Mouse (Mus musculus): Measurements from ENCODE around the gene Dscam. TPM values are rescaled to one million over a fixed set of nuclear protein-coding genes. Genes with fewer than 3 reads are reported as not detected.

Dscam gene
- polyA plus RNA-seq, 1 experiment from 2014 or later = not detected

GRCm38 (mm10) chr16:96720666-96721065 is 449.9 kb downstream of the Dscam start:
- no peak for ATAC-seq (ENCODE audit: insufficient number of reproducible peaks, low FRiP score)
- H3K9ac ChIP-seq = no peak overlapping the region
- 73% methylated on average over 5 of the region's 5 CpGs for WGBS
- H3K36me3 ChIP-seq = no peaks in the 10 kb centered on the region
- no peaks in the 10 kb centered on the region for H3K9me3 ChIP-seq (replicated peaks)
- no peaks in the 10 kb centered on the region for H3K4me1 ChIP-seq (replicated peaks)
- H3K4me2 ChIP-seq = no peak overlapping the region
- no peak overlapping the region for H3K27ac ChIP-seq (ENCODE audit: poor library complexity, severe bottlenecking)
- H3K27me3 ChIP-seq (replicated peaks) = no peaks in the 10 kb centered on the region
- H3K4me3 ChIP-seq = no peak overlapping the region

- Histone ChIP-seq H3K27me3 (replicated peaks) (no peaks in the 10 kb centered on the region), H3K9ac (no peak overlapping the region), H3K36me3 (no peaks in the 10 kb centered on the region), H3K9me3 (replicated peaks) (no peaks in the 10 kb centered on the region), H3K4me2 (no peak overlapping the region), H3K4me3 (no peak overlapping the region), H3K27ac (ENCODE audit: poor library complexity, severe bottlenecking) (no peak overlapping the region), H3K4me1 (replicated peaks) (no peaks in the 10 kb centered on the region)
- WGBS = 0% methylated on average over 2 of the region's 2 CpGs
- ATAC-seq (ENCODE audit: insufficient number of reproducible peaks, low FRiP score) = no peak
Measured at GRCm38 (mm10) chr16:96718221-96718620, 452.3 kb downstream of the Dscam start.

- Histone ChIP-seq H3K9ac (no peak overlapping the region), H3K4me2 (no peak overlapping the region), H3K36me3 (no peaks in the 10 kb centered on the region), H3K4me1 (replicated peaks) (no peaks in the 10 kb centered on the region), H3K4me3 (no peak overlapping the region), H3K27me3 (replicated peaks) (no peaks in the 10 kb centered on the region), H3K27ac (ENCODE audit: poor library complexity, severe bottlenecking) (no peak overlapping the region), H3K9me3 (replicated peaks) (no peaks in the 10 kb centered on the region)
- no peak for ATAC-seq (ENCODE audit: insufficient number of reproducible peaks, low FRiP score)
- WGBS = 87% methylated on average over 2 of the region's 2 CpGs
Measured at GRCm38 (mm10) chr16:96716633-96717032, 453.9 kb downstream of the Dscam start.

GRCm38 (mm10) chr16:96711935-96712334 is 458.6 kb downstream of the Dscam start:
- Histone ChIP-seq H3K4me2 (no peak overlapping the region), H3K4me1 (replicated peaks) (no peaks in the 10 kb centered on the region), H3K36me3 (no peaks in the 10 kb centered on the region), H3K4me3 (no peak overlapping the region), H3K9ac (no peak overlapping the region), H3K27me3 (replicated peaks) (no peaks in the 10 kb centered on the region), H3K27ac (ENCODE audit: poor library complexity, severe bottlenecking) (no peak overlapping the region), H3K9me3 (replicated peaks) (no peaks in the 10 kb centered on the region)
- ATAC-seq (ENCODE audit: insufficient number of reproducible peaks, low FRiP score) = no peak
- WGBS = 34% methylated on average over 4 of the region's 4 CpGs

- peaks cover 3% of the 10 kb centered on the region; the same call in 1 of the 2 replicates for H3K4me1 ChIP-seq (replicated peaks)
Measured at GRCm38 (mm10) chr16:96700551-96700950, 470.0 kb downstream of the Dscam start.

GRCm38 (mm10) chr16:96695882-96696281 is 474.7 kb downstream of the Dscam start:
- no peak overlapping the region for H3K4me3 ChIP-seq
- H3K9me3 ChIP-seq (replicated peaks) = no peaks in the 10 kb centered on the region
- no peak overlapping the region for H3K9ac ChIP-seq
- WGBS = 70% methylated on average over 4 of the region's 4 CpGs
- ATAC-seq (ENCODE audit: insufficient number of reproducible peaks, low FRiP score) = no peak
- no peaks in the 10 kb centered on the region for H3K27me3 ChIP-seq (replicated peaks)
- H3K4me1 ChIP-seq (replicated peaks) = peaks cover 3% of the 10 kb centered on the region; the same call in 1 of the 2 replicates
- H3K4me2 ChIP-seq = no peak overlapping the region
- no peak overlapping the region for H3K27ac ChIP-seq (ENCODE audit: poor library complexity, severe bottlenecking)
- no peaks in the 10 kb centered on the region for H3K36me3 ChIP-seq

More at GRCm38 (mm10) chr16:96700551-96700950, 470.0 kb downstream of the Dscam start:
- no peaks in the 10 kb centered on the region for H3K36me3 ChIP-seq
- no peak for ATAC-seq (ENCODE audit: insufficient number of reproducible peaks, low FRiP score)
- no peak overlapping the region for H3K4me3 ChIP-seq
- no peak overlapping the region for H3K4me2 ChIP-seq
- H3K27me3 ChIP-seq (replicated peaks) = no peaks in the 10 kb centered on the region
- no peak overlapping the region for H3K9ac ChIP-seq
- no peaks in the 10 kb centered on the region for H3K9me3 ChIP-seq (replicated peaks)
- H3K27ac ChIP-seq (ENCODE audit: poor library complexity, severe bottlenecking) = no peak overlapping the region
- 70% methylated on average over 3 of the region's 3 CpGs for WGBS

- no peak overlapping the region for H3K9ac ChIP-seq
- H3K27me3 ChIP-seq (replicated peaks) = no peaks in the 10 kb centered on the region; the same call in 1 of the 2 replicates
- 74% methylated on average over 6 of the region's 6 CpGs for WGBS
- no peaks in the 10 kb centered on the region for H3K9me3 ChIP-seq (replicated peaks)
- H3K27ac ChIP-seq (ENCODE audit: poor library complexity, severe bottlenecking) = no peak overlapping the region
- no peak overlapping the region for H3K4me3 ChIP-seq
- H3K4me1 ChIP-seq (replicated peaks) = peaks cover 3% of the 10 kb centered on the region; the same call in 1 of the 2 replicates
- no peak overlapping the region for H3K4me2 ChIP-seq
- no peak for ATAC-seq (ENCODE audit: insufficient number of reproducible peaks, low FRiP score)
- no peaks in the 10 kb centered on the region for H3K36me3 ChIP-seq
Measured at GRCm38 (mm10) chr16:96691576-96691975, 479.0 kb downstream of the Dscam start.

GRCm38 (mm10) chr16:96690052-96690451 is 480.5 kb downstream of the Dscam start:
- H3K4me2 ChIP-seq = no peak overlapping the region
- no peaks in the 10 kb centered on the region for H3K4me1 ChIP-seq (replicated peaks)
- WGBS = 25% methylated on average over 1 of the region's 2 CpGs
- ATAC-seq (ENCODE audit: insufficient number of reproducible peaks, low FRiP score) = no peak
- no peak overlapping the region for H3K27ac ChIP-seq (ENCODE audit: poor library complexity, severe bottlenecking)
- no peak overlapping the region for H3K9ac ChIP-seq
- H3K4me3 ChIP-seq = no peak overlapping the region
- H3K27me3 ChIP-seq (replicated peaks) = no peaks in the 10 kb centered on the region; the same call in 1 of the 2 replicates
- H3K9me3 ChIP-seq (replicated peaks) = no peaks in the 10 kb centered on the region
- H3K36me3 ChIP-seq = no peaks in the 10 kb centered on the region

- Histone ChIP-seq H3K9ac (no peak overlapping the region), H3K4me1 (replicated peaks) (no peaks in the 10 kb centered on the region), H3K4me2 (no peak overlapping the region), H3K27me3 (replicated peaks) (no peaks in the 10 kb centered on the region; the same call in 1 of the 2 replicates), H3K36me3 (no peaks in the 10 kb centered on the region), H3K4me3 (no peak overlapping the region), H3K9me3 (replicated peaks) (no peaks in the 10 kb centered on the region), H3K27ac (ENCODE audit: poor library complexity, severe bottlenecking) (no peak overlapping the region)
- WGBS = 37% methylated on average over 1 of the region's 1 CpGs
- ATAC-seq (ENCODE audit: insufficient number of reproducible peaks, low FRiP score) = no peak
Measured at GRCm38 (mm10) chr16:96689419-96689818, 481.1 kb downstream of the Dscam start.

- Histone ChIP-seq H3K36me3 (no peaks in the 10 kb centered on the region), H3K9me3 (replicated peaks) (no peaks in the 10 kb centered on the region), H3K9ac (no peak overlapping the region), H3K4me3 (no peak overlapping the region), H3K4me2 (no peak overlapping the region), H3K27me3 (replicated peaks) (no peaks in the 10 kb centered on the region), H3K4me1 (replicated peaks) (no peaks in the 10 kb centered on the region), H3K27ac (ENCODE audit: poor library complexity, severe bottlenecking) (no peak overlapping the region)
- no peak for ATAC-seq (ENCODE audit: insufficient number of reproducible peaks, low FRiP score)
- 87% methylated on average over 14 of the region's 14 CpGs for WGBS
Measured at GRCm38 (mm10) chr16:96685065-96685464, 485.5 kb downstream of the Dscam start.

GRCm38 (mm10) chr16:96684581-96684980 is 486.0 kb downstream of the Dscam start:
- no peak for ATAC-seq (ENCODE audit: insufficient number of reproducible peaks, low FRiP score)
- H3K4me2 ChIP-seq = no peak overlapping the region
- WGBS = 12% methylated on average over 4 of the region's 4 CpGs
- H3K9ac ChIP-seq = no peak overlapping the region
- H3K4me3 ChIP-seq = no peak overlapping the region
- no peak overlapping the region for H3K27ac ChIP-seq (ENCODE audit: poor library complexity, severe bottlenecking)
- H3K27me3 ChIP-seq (replicated peaks) = no peaks in the 10 kb centered on the region
- no peaks in the 10 kb centered on the region for H3K36me3 ChIP-seq
- no peaks in the 10 kb centered on the region for H3K9me3 ChIP-seq (replicated peaks)
- H3K4me1 ChIP-seq (replicated peaks) = no peaks in the 10 kb centered on the region

- no peaks in the 10 kb centered on the region for H3K27me3 ChIP-seq (replicated peaks)
- no peak overlapping the region for H3K9ac ChIP-seq
- ATAC-seq (ENCODE audit: insufficient number of reproducible peaks, low FRiP score) = no peak
- no peak overlapping the region for H3K4me2 ChIP-seq
- no peaks in the 10 kb centered on the region for H3K36me3 ChIP-seq
- no peaks in the 10 kb centered on the region for H3K9me3 ChIP-seq (replicated peaks)
- no peak overlapping the region for H3K4me3 ChIP-seq
- no peak overlapping the region for H3K27ac ChIP-seq (ENCODE audit: poor library complexity, severe bottlenecking)
- H3K4me1 ChIP-seq (replicated peaks) = peaks cover under 1% of the 10 kb centered on the region
- 65% methylated on average over 5 of the region's 5 CpGs for WGBS
Measured at GRCm38 (mm10) chr16:96682289-96682972, 488.1 kb downstream of the Dscam start.
